Mouse (Mus musculus): ENCODE measurements around the gene Arhgap4. TPM values are rescaled to one million over a fixed set of nuclear protein-coding genes. Genes with fewer than 3 reads are reported as not detected.

Gene Arhgap4
- polyA plus RNA-seq, 2 experiments = 3.5 to 7.8 TPM

DNA sequence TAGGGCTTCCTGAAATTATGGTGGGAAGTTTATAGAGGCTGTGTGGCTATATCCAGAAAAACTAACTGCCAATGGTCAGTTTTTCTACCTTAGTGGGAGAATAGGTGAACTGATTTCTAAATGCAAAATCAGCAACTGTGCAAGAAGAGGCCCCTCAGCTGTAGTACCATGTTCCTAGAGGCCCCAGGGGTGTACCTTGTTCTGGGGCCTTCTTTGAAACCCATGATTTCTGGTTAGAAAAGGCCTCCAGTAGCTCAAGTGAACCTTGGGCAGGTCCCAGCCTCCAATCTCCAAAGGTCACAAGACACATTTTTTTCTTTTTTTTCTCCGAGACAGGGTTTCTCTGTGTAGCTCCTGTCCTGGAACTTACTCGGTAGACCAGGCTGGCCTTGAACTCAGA is 20.6 kb upstream of the Arhgap4 start:
- no peak for ATAC-seq (ENCODE audit: insufficient read depth)
- Histone ChIP-seq H3K36me3 (replicated peaks; ENCODE audit: control insufficient read depth, insufficient read depth, low read depth) (peaks cover 52% of the 10 kb centered on the region), H3K9ac (replicated peaks) (no peak overlapping the region), H3K27ac (no peak overlapping the region), H3K9me3 (ENCODE audit: control insufficient read depth, low read length) (no peaks in the 10 kb centered on the region), H3K27me3 (ENCODE audit: control insufficient read depth, insufficient read depth, low read length) (no peaks in the 10 kb centered on the region), H3K4me1 (replicated peaks; ENCODE audit: control insufficient read depth in 2 of 2, insufficient read depth in 2 of 2, low read length in 1 of 2) (no peaks in the 10 kb centered on the region), H3K4me2 (ENCODE audit: low read depth) (no peak overlapping the region), H3K4me3 (ENCODE audit: insufficient read depth in 1 of 2, low read depth in 2 of 2, low read length in 2 of 2) (no peak overlapping the region)
- 73% methylated on average over 2 of the region's 2 CpGs for WGBS (ENCODE audit: insufficient replicate concordance)
- TF ChIP-seq EP300 (IDR thresholded peaks at IDR 0.05; ENCODE audit: low read depth) = no peak
- TF ChIP-seq CTCF (IDR thresholded peaks at IDR 0.05; ENCODE audit: low read depth) = no peak
- no peak for DNase-seq (ENCODE audit: low read depth in 3 of 3, low spot score in 3 of 3)

DNA sequence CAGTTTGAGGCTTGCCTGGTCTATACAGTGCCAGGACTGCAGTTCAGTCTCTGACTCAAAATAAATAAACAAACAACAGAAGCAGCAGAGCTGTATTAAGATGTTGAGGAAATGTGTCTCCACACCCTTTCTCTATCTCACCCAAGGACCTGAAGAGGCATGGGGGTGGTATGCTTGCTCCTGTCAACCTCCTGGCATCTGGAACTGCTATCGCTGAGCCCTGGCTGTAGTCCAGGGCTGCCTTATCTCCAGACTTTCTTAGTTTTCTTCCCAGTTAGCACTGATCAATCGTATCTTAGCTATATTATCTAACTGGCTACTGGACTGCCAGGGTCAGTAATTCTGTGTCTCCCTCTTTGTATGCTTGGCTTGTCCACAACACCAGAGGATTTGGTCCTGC is 20.2 kb upstream of the Arhgap4 start:
- Histone ChIP-seq H3K4me1 (replicated peaks; ENCODE audit: control insufficient read depth in 2 of 2, insufficient read depth in 2 of 2, low read length in 1 of 2) (no peaks in the 10 kb centered on the region), H3K27me3 (ENCODE audit: control insufficient read depth, insufficient read depth, low read length) (no peaks in the 10 kb centered on the region), H3K4me2 (ENCODE audit: low read depth) (no peak overlapping the region), H3K9me3 (ENCODE audit: control insufficient read depth, low read length) (no peaks in the 10 kb centered on the region), H3K27ac (no peak overlapping the region), H3K4me3 (ENCODE audit: insufficient read depth in 1 of 2, low read depth in 2 of 2, low read length in 2 of 2) (no peak overlapping the region), H3K36me3 (replicated peaks; ENCODE audit: control insufficient read depth, insufficient read depth, low read depth) (peaks cover 48% of the 10 kb centered on the region), H3K9ac (replicated peaks) (no peak overlapping the region)
- ATAC-seq (ENCODE audit: insufficient read depth) (no peak), DNase-seq (ENCODE audit: low read depth in 3 of 3, low spot score in 3 of 3) (no peak)
- TF ChIP-seq CTCF (IDR thresholded peaks at IDR 0.05; ENCODE audit: low read depth) = no peak
- TF ChIP-seq EP300 (IDR thresholded peaks at IDR 0.05; ENCODE audit: low read depth) = no peak
- WGBS (ENCODE audit: insufficient replicate concordance) = 36% methylated on average over 2 of the region's 2 CpGs

DNA sequence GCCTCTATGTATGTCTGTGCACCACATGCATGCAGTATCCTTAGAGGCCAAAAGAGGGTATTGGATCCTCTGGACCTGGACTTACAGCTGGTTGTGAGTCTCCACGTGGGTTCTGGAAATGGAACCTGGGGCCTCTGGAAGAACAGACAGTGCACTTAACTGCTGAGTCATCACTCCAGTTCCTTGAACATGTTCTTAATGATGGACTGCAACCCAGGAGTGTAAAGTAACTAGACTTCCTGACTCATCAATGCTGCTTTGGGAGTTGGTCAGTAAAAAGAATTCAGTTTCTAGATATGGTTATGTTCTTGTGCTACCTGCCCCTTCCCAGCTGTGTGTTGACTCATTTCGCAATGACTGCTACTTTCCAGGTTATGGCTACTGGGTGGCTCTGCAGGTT is 10.2 kb upstream of the Arhgap4 start:
- 44% methylated on average over 2 of the region's 2 CpGs for WGBS (ENCODE audit: insufficient replicate concordance)
- no peak for DNase-seq (ENCODE audit: low read depth in 3 of 3, low spot score in 3 of 3)
- H3K4me2 ChIP-seq (ENCODE audit: low read depth) = no peak overlapping the region
- no peaks in the 10 kb centered on the region for H3K36me3 ChIP-seq (replicated peaks; ENCODE audit: control insufficient read depth, insufficient read depth, low read depth)
- H3K4me3 ChIP-seq (ENCODE audit: insufficient read depth in 1 of 2, low read depth in 2 of 2, low read length in 2 of 2) = no peak overlapping the region
- H3K9ac ChIP-seq (replicated peaks) = no peak overlapping the region
- H3K4me1 ChIP-seq (replicated peaks; ENCODE audit: control insufficient read depth in 2 of 2, insufficient read depth in 2 of 2, low read length in 1 of 2) = peaks cover 4 to 19% of the 10 kb centered on the region in 2 experiments
- H3K27ac ChIP-seq = no peak overlapping the region
- H3K9me3 ChIP-seq (ENCODE audit: control insufficient read depth, low read length) = no peaks in the 10 kb centered on the region
- H3K27me3 ChIP-seq (ENCODE audit: control insufficient read depth, insufficient read depth, low read length) = no peaks in the 10 kb centered on the region
- ATAC-seq (ENCODE audit: insufficient read depth) = no peak
- TF ChIP-seq EP300 (IDR thresholded peaks at IDR 0.05; ENCODE audit: low read depth) = no peak
- TF ChIP-seq CTCF (IDR thresholded peaks at IDR 0.05; ENCODE audit: low read depth) = no peak

DNA sequence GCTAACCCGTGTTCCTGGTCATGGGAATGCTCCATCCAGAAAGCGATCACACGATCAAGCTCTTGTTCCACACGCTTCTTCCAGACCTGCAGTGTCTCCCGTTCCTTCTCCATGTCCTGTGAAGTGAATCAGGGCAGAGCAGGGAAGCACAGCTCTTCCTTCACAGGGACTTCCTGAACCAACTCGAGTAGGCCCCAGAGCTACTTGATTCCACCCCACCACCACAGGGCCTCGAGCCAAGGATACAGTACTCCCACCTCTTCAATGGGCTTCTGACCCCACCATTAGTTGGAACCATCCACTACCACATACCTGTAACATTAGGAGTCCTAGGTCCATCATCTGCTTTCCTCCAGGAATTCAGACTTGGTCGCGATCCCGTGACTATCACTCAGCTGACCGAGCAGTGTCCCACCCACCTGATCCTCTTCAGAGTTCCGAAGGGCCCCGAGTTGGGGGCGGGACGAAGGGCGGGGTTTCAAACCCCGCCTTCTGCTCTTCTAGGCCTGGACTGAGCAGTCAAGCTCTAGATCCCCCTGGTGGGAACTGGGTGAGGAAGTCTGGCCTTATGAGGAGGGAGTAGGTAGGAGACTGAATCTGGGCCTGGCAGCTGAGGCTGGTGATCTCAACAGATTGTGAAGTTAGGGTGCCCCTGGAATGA is 8.9 kb upstream of the Arhgap4 start, which contains the start of gene Renbp:
Gene Renbp (minus strand): TSS at position 449 of the 661 bp plus-strand sequence.
- H3K4me1 ChIP-seq (replicated peaks; ENCODE audit: control insufficient read depth in 2 of 2, insufficient read depth in 2 of 2, low read length in 1 of 2) = peaks cover 4 to 19% of the 10 kb centered on the region in 2 experiments
- no peaks in the 10 kb centered on the region for H3K36me3 ChIP-seq (replicated peaks; ENCODE audit: control insufficient read depth, insufficient read depth, low read depth)
- 29% methylated on average over 17 of the region's 17 CpGs for WGBS (ENCODE audit: insufficient replicate concordance)
- no peaks in the 10 kb centered on the region for H3K27me3 ChIP-seq (ENCODE audit: control insufficient read depth, insufficient read depth, low read length)
- H3K4me3 ChIP-seq (ENCODE audit: insufficient read depth in 1 of 2, low read depth in 2 of 2, low read length in 2 of 2) = peak within 1 kb of the TSS; percentile 31 to 41; a peak in 3 of 4 replicates
- H3K9ac ChIP-seq (replicated peaks) = no peak within 1 kb of the TSS
- TF ChIP-seq EP300 (IDR thresholded peaks at IDR 0.05; ENCODE audit: low read depth) = no peak
- TF ChIP-seq CTCF (IDR thresholded peaks at IDR 0.05; ENCODE audit: low read depth) = no peak; the same call in 1 of the 2 replicates
- ATAC-seq (ENCODE audit: insufficient read depth) (peak; percentile 92), DNase-seq (ENCODE audit: low read depth in 3 of 3, low spot score in 3 of 3) (peak; percentile 53 to 62 (median 56))
- H3K27ac ChIP-seq = no peak within 1 kb of the TSS
- peak within 1 kb of the TSS; percentile 41 for H3K4me2 ChIP-seq (ENCODE audit: low read depth)
- H3K9me3 ChIP-seq (ENCODE audit: control insufficient read depth, low read length) = no peaks in the 10 kb centered on the region

DNA sequence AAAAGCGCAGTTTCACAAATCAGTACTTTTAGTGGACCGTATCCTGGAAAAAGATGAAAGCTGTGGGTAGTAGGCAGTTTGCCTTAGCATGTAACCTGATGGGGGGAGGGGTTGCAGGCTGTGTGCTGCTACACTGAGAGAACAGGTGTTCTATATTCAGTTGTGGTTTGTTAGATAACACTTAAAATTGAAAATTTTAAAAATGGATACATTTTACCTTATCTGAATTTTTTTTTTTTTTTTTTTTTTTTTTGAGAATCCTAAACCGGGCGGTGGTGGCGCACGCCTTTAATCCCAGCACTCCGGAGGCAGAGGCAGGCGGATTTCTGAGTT is 846 bp upstream of the Arhgap4 start:
- DNase-seq (ENCODE audit: low read depth in 3 of 3, low spot score in 3 of 3) (no peak), ATAC-seq (ENCODE audit: insufficient read depth) (no peak)
- TF ChIP-seq CTCF (IDR thresholded peaks at IDR 0.05; ENCODE audit: low read depth) (no peak), EP300 (IDR thresholded peaks at IDR 0.05; ENCODE audit: low read depth) (no peak)
- H3K9me3 ChIP-seq (ENCODE audit: control insufficient read depth, low read length) = no peaks in the 10 kb centered on the region
- H3K4me1 ChIP-seq (replicated peaks; ENCODE audit: control insufficient read depth in 2 of 2, insufficient read depth in 2 of 2, low read length in 1 of 2) = peaks cover 0 to 3% of the 10 kb centered on the region in 2 experiments; a peak in 1 of 4 replicates
- H3K27ac ChIP-seq = peak overlapping the region; percentile 46
- peak overlapping the region; percentile 61 for H3K9ac ChIP-seq (replicated peaks)
- H3K27me3 ChIP-seq (ENCODE audit: control insufficient read depth, insufficient read depth, low read length) = no peaks in the 10 kb centered on the region
- 65% methylated on average over 8 of the region's 8 CpGs for WGBS (ENCODE audit: insufficient replicate concordance)
- H3K4me3 ChIP-seq (ENCODE audit: insufficient read depth in 1 of 2, low read depth in 2 of 2, low read length in 2 of 2) = peak overlapping the region; percentile 69 to 73
- peak overlapping the region; percentile 86 for H3K4me2 ChIP-seq (ENCODE audit: low read depth)
- no peaks in the 10 kb centered on the region; the same call in 1 of the 2 replicates for H3K36me3 ChIP-seq (replicated peaks; ENCODE audit: control insufficient read depth, insufficient read depth, low read depth)
